Mouse (Mus musculus): ENCODE measurements around the gene Cfap97d1. TPM values are rescaled to one million over a fixed set of nuclear protein-coding genes. Genes with fewer than 3 reads are reported as not detected.

Cfap97d1 gene
- total and polyA plus RNA-seq, 3 experiments, result not detected

DNA sequence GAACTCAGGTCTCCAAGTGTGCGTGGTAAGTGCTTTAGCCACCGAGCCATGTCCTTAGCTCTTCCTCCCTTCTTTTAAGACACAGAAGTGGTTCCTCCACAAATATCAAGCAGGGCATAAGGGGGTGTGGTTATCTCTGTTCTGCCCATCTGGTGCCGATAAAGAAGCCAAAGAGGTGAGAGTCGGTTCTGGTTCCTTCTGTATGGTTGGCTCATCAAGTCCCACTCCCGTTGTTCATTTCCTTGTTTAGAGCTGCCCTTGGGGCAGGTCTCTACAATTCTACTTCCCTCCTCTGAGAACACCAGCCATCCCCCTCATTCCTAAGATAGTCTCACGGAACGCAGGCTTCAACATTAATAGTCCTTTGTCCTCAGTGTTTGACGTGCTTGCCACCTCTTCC lies 10.0 kb downstream of the Cfap97d1 start:
- peaks cover 0 to 27% of the 10 kb centered on the region in 2 experiments; a peak in 2 of 4 replicates for H3K36me3 ChIP-seq (ENCODE audit: control insufficient read depth in 1 of 2, insufficient read depth in 2 of 2, low read length in 2 of 2)
- peak overlapping the region; percentile 52 for H3K9ac ChIP-seq (ENCODE audit: control insufficient read depth, low read depth, low read length, poor library complexity, severe bottlenecking)
- H3K4me3 ChIP-seq (ENCODE audit: control insufficient read depth in 1 of 2, insufficient read depth in 1 of 2, low read depth in 2 of 2, low read length in 2 of 2), result peak overlapping the region; percentile 42 to 53
- H3K79me2 ChIP-seq (ENCODE audit: control insufficient read depth, insufficient read depth, low read length, poor library complexity), result no peaks in the 10 kb centered on the region
- H3K9me3 ChIP-seq (replicated peaks; ENCODE audit: insufficient read depth, low read length), result no peaks in the 10 kb centered on the region
- H3K4me1 ChIP-seq (ENCODE audit: control insufficient read depth in 1 of 2, insufficient read depth in 2 of 2, low read length in 2 of 2), result peaks cover 11 to 25% of the 10 kb centered on the region in 2 experiments
- TF ChIP-seq E2F4 (IDR thresholded peaks at IDR 0.05; ENCODE audit: borderline replicate concordance, low read depth, low read length), result no peak
- peak; percentile 35; the same call in 1 of the 2 replicates for TF ChIP-seq ZNF384 (IDR thresholded peaks at IDR 0.05; ENCODE audit: low read depth, low read length)
- no peak for TF ChIP-seq CTCF (IDR thresholded peaks at IDR 0.05 in 2 of 3, conservative IDR thresholded peaks at IDR 0.05 in 1 of 3; ENCODE audit: control insufficient read depth in 1 of 3, insufficient read depth in 1 of 3, low read depth in 2 of 3, low read length in 3 of 3, poor library complexity in 1 of 3, severe bottlenecking in 1 of 3)
- TF ChIP-seq USF1 (IDR thresholded peaks at IDR 0.05; ENCODE audit: low read depth, low read length), result no peak
- no peak for TF ChIP-seq RAD21 (IDR thresholded peaks at IDR 0.05; ENCODE audit: low read depth, low read length)
- TF ChIP-seq POLR2A (IDR thresholded peaks at IDR 0.05; ENCODE audit: control insufficient read depth in 1 of 2, insufficient read depth in 1 of 2, low read depth in 1 of 2, low read length in 2 of 2, poor library complexity in 1 of 2), result peak in 1 of 2 experiments; percentile 71; a peak in 2 of 4 replicates
- peak; percentile 97 for TF ChIP-seq GATA1 (IDR thresholded peaks at IDR 0.05; ENCODE audit: low read depth, low read length)
- TF ChIP-seq MYB (IDR thresholded peaks at IDR 0.05; ENCODE audit: low read depth, low read length), result no peak
- peak; percentile 53; the same call in 1 of the 2 replicates for TF ChIP-seq NELFE (IDR thresholded peaks at IDR 0.05; ENCODE audit: low read depth, low read length)
- TF ChIP-seq EP300 (IDR thresholded peaks at IDR 0.05; ENCODE audit: low read depth in 1 of 2, low read length in 2 of 2), result peak; percentile 80 to 90
- no peak for TF ChIP-seq SMC3 (IDR thresholded peaks at IDR 0.05; ENCODE audit: low read depth, low read length)
- peak; percentile 97 for TF ChIP-seq TBP (IDR thresholded peaks at IDR 0.05; ENCODE audit: low read depth, low read length)
- no peak for TF ChIP-seq GABPA (IDR thresholded peaks at IDR 0.05; ENCODE audit: low read depth, low read length)
- no peak for TF ChIP-seq BHLHE40 (IDR thresholded peaks at IDR 0.05; ENCODE audit: borderline replicate concordance, low read depth, low read length)
- TF ChIP-seq ZMIZ1 (IDR thresholded peaks at IDR 0.05; ENCODE audit: low read depth, low read length), result 0 out of 2 replicates have a peak, but pooled peaks have one; percentile 40
- TF ChIP-seq TAL1 (IDR thresholded peaks at IDR 0.05; ENCODE audit: low read length), result peak; percentile 86
- peak; percentile 51; the same call in 1 of the 2 replicates for TF ChIP-seq ELF1 (IDR thresholded peaks at IDR 0.05; ENCODE audit: low read depth, low read length)
- no peak for TF ChIP-seq MAZ (IDR thresholded peaks at IDR 0.05; ENCODE audit: low read depth, low read length)
- TF ChIP-seq MAX (IDR thresholded peaks at IDR 0.05; ENCODE audit: low read length), result no peak
- TF ChIP-seq MYC (IDR thresholded peaks at IDR 0.05; ENCODE audit: low read depth, low read length), result peak; percentile 63; the same call in 1 of the 2 replicates
- no peak for TF ChIP-seq CHD2 (IDR thresholded peaks at IDR 0.05; ENCODE audit: low read length)
- TF ChIP-seq USF2 (IDR thresholded peaks at IDR 0.05; ENCODE audit: borderline replicate concordance in 1 of 2, insufficient read depth in 1 of 2, low read depth in 1 of 2, low read length in 2 of 2), result no peak
- TF ChIP-seq MEF2A (IDR thresholded peaks at IDR 0.05; ENCODE audit: extremely low read depth, insufficient replicate concordance, low read depth, low read length, poor library complexity, severe bottlenecking), result no peak
- no peak for TF ChIP-seq POLR2AphosphoS2 (IDR thresholded peaks at IDR 0.05; ENCODE audit: low read length)
- no peak for TF ChIP-seq RCOR1 (IDR thresholded peaks at IDR 0.05; ENCODE audit: low read depth, low read length)
- no peak for TF ChIP-seq ZC3H11A (IDR thresholded peaks at IDR 0.05; ENCODE audit: low read depth, low read length)
- peak; percentile 87 for TF ChIP-seq TCF12 (IDR thresholded peaks at IDR 0.05; ENCODE audit: low read depth, low read length)
- no peak for TF ChIP-seq UBTF (IDR thresholded peaks at IDR 0.05; ENCODE audit: borderline replicate concordance, insufficient read depth, low read depth, low read length)
- no peak for TF ChIP-seq POLR2AphosphoS5 (IDR thresholded peaks at IDR 0.05; ENCODE audit: borderline replicate concordance, low read depth, low read length)
- TF ChIP-seq KAT2A (conservative IDR thresholded peaks at IDR 0.05; ENCODE audit: low read depth, low read length), result no peak
- TF ChIP-seq ETS1 (IDR thresholded peaks at IDR 0.05; ENCODE audit: low read depth, low read length), result peak; percentile 64
- no peak for TF ChIP-seq JUND (IDR thresholded peaks at IDR 0.05; ENCODE audit: low read depth, low read length)
- no peak for TF ChIP-seq MAFK (IDR thresholded peaks at IDR 0.05; ENCODE audit: borderline replicate concordance, low read depth, low read length)
- no peak for TF ChIP-seq NRF1 (IDR thresholded peaks at IDR 0.05; ENCODE audit: insufficient read depth, low read depth, low read length, poor library complexity, severe bottlenecking)
- peak; percentile 74 for TF ChIP-seq SIN3A (IDR thresholded peaks at IDR 0.05; ENCODE audit: low read length)
- DNase-seq (ENCODE audit: low read depth, low spot score), result peak; percentile 95
- H3K27me3 ChIP-seq (ENCODE audit: control insufficient read depth in 1 of 2, insufficient read depth in 2 of 2, low read length in 2 of 2), result no peaks in the 10 kb centered on the region
- peak overlapping the region; percentile 85 for H3K27ac ChIP-seq (ENCODE audit: control insufficient read depth, low read depth, low read length)
